Mouse (Mus musculus) liver, embryonic 11.5 days (tissue): ENCODE results near the gene Grcc10. TPM values are rescaled to one million over a fixed set of nuclear protein-coding genes. Genes with fewer than 3 reads are reported as not detected.

Experiments used
- ATAC-seq: fragments of 200-750 bp; cut with Nextera tagmentation; replicated peaks from 2 replicates; pipeline ENCODE4 v1.8.0; 2017; ENCODE audit warnings: moderate number of reproducible peaks, mild to moderate bottlenecking, moderate TSS enrichment, moderate library complexity; ENCODE audit not compliant: low FRiP score
- DNase-seq: peaks from one replicate; pipeline ENCODE4 v3.0.0-alpha.2; 2017; ENCODE audit warnings: low spot score
- H3K27ac ChIP-seq: fragments of 300-500 bp; sonication (generic); 2 replicates; pipeline ENCODE4 v1.5.1; 2014; ENCODE audit warnings: mild to moderate bottlenecking, low read depth, low read length, control low read depth
- H3K27me3 ChIP-seq: fragments of 300-500 bp; sonication (generic); replicated peaks from 2 replicates; pipeline ENCODE4 v1.6.1; 2014; ENCODE audit warnings: low read length, mixed read lengths; ENCODE audit not compliant: control insufficient read depth, insufficient read depth
- H3K36me3 ChIP-seq: fragments of 300-500 bp; sonication (generic); 2 replicates; pipeline ENCODE4 v1.6.1; 2014; ENCODE audit warnings: mild to moderate bottlenecking, low read length, moderate library complexity, mixed read lengths; ENCODE audit not compliant: control insufficient read depth, insufficient read depth
- H3K4me1 ChIP-seq: fragments of 300-500 bp; sonication (generic); replicated peaks from 2 replicates; pipeline ENCODE4 v1.6.1; 2014; ENCODE audit warnings: low read length, mixed read lengths; ENCODE audit not compliant: control insufficient read depth, insufficient read depth
- H3K4me2 ChIP-seq: fragments of 300-500 bp; sonication (generic); 2 replicates; pipeline ENCODE4 v1.6.1; 2014; ENCODE audit warnings: mild to moderate bottlenecking, control low read depth, moderate library complexity
- H3K4me3 ChIP-seq: fragments of 300-500 bp; sonication (generic); 2 replicates; pipeline ENCODE4 v1.5.1; 2014; ENCODE audit warnings: low read depth, low read length, control low read depth
- H3K9ac ChIP-seq: fragments of 300-500 bp; sonication (generic); 2 replicates; pipeline ENCODE4 v1.6.1; 2014; ENCODE audit warnings: low read depth, low read length, control low read depth
- H3K9me3 ChIP-seq: fragments of 300-500 bp; sonication (generic); 2 replicates; pipeline ENCODE4 v1.6.1; 2016; ENCODE audit warnings: low read length, inconsistent platforms, mixed read lengths; ENCODE audit not compliant: control insufficient read depth
- WGBS: fragments of 180-500 bp; shearing (Covaris S2); extraction: QIAGEN DNeasy Blood & Tissue Kit; methylation state at CpG from one replicate; pipeline ENCODE4 v1.1.7; 2014; 5-methylcytosine and 5-hydroxymethylcytosine counted together
- polyA plus RNA-seq: library from polyadenylated mRNA; unstranded; fragments of >200 nt; fragmentation: Nextera tagmentation; extraction: Ambion mirVana; gene quantifications from 2 replicates; pipeline ENCODE4 v1.2.1, GENCODE M21; 2014

Grcc10 gene
- polyA plus RNA-seq, 1 experiment from 2014 or later: 167 TPM

DNA sequence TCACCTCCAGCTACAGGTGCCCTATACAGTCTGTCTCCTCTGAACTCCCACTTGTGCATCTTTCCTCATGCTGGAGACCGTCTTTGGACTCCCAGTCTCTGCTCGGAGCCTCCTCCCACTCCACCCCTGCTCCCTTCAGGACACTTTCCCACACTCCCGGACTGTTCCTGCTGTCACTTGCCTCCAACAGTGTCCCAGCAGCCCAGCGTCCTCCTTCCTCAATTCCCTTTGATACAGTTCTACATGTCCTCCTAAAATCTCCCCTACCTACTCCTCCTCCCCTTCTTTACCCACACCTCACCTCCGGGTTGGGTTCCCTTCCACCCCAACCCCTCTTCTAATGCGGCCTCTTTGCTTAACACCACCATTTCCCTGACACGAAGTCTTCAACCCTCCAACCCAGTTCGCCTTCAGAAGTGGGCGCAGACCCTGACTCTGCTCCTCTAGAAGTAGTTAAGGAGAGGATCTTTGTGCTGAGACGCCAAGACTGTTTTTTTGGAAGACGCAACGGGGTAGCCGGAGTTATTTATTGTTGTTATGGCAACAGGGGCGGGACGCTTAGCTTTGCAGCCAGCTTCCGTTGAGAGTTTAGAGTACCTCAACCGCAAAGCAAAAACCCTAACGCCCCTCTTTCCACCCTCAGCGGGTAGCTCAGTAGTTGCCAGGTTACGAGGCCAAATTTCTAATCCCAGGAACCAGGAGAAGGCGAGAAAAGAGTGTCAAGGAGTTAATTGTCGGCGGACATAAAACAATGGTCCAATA is 38.2 kb upstream of the Grcc10 start, which contains the start of gene Lrrc23:
Lrrc23 (minus strand) TSS at position 506 of the 762 bp plus-strand sequence.
- H3K9me3 ChIP-seq: no peaks in the 10 kb centered on the region
- no peaks in the 10 kb centered on the region for H3K36me3 ChIP-seq
- no peak within 1 kb of the TSS for H3K27ac ChIP-seq
- ATAC-seq: no peak
- WGBS: 2% methylated on average over 23 of the region's 23 CpGs
- H3K4me2 ChIP-seq: peak within 1 kb of the TSS; percentile 66
- peak; percentile 55 for DNase-seq
- H3K27me3 ChIP-seq: peaks cover 32% of the 10 kb centered on the region
- H3K9ac ChIP-seq: no peak within 1 kb of the TSS
- H3K4me3 ChIP-seq: peak within 1 kb of the TSS; percentile 41
- no peaks in the 10 kb centered on the region for H3K4me1 ChIP-seq

DNA sequence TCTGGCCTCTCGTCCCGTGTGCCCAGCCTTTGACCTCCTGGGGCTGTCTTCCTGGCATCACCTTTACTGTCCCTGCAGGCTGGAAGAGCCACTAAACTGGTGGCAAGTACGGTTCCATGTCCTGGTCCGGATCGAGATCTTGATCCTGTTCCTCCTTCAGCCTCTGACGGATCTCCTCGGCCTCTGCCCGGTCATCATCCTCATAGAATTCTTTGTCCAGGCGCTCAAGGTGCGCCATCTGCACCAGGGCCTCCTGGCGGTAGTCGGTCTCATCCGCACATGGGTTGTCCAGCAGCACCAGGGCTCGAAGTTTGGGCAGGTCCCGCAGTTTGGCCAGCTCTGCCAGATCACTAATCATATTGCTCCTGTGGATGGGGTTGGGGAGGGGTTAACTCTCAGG is 29.3 kb upstream of the Grcc10 start:
- DNase-seq (no peak), ATAC-seq (no peak)
- Histone ChIP-seq H3K36me3 (no peaks in the 10 kb centered on the region), H3K27ac (no peak overlapping the region), H3K9me3 (no peaks in the 10 kb centered on the region), H3K4me1 (peaks cover 25% of the 10 kb centered on the region), H3K9ac (no peak overlapping the region), H3K27me3 (peaks cover 36% of the 10 kb centered on the region), H3K4me3 (no peak overlapping the region), H3K4me2 (no peak overlapping the region)
- 72% methylated on average over 15 of the region's 15 CpGs for WGBS

DNA sequence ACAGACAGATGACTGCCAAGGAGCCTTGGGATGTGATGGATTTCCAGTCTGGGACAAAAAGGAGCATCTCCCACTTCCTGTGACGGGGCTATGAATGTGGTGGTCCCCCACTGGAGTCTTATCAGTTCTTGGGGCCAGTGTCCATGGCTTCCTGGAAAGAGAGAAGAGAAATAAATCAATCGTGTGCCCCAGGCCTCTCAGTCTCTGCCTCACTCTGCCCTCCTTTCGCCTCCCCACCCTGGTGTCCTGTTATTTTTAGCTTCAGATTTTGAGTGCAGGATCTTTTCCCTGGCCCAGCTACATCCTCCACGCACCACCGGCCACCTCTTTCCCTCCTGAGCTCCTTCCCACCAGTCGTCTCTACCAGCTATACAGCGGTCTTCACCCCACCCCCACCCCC is 28.8 kb upstream of the Grcc10 start:
- Histone ChIP-seq H3K4me2 (peak overlapping the region; percentile 68; the same call in 1 of the 2 replicates), H3K27me3 (peaks cover 36% of the 10 kb centered on the region), H3K9me3 (no peaks in the 10 kb centered on the region), H3K27ac (no peak overlapping the region), H3K4me3 (peak overlapping the region; percentile 53; the same call in 1 of the 2 replicates), H3K4me1 (peaks cover 25% of the 10 kb centered on the region), H3K36me3 (no peaks in the 10 kb centered on the region), H3K9ac (no peak overlapping the region)
- ATAC-seq: no peak
- 22% methylated on average over 7 of the region's 7 CpGs for WGBS
- DNase-seq: no peak

DNA sequence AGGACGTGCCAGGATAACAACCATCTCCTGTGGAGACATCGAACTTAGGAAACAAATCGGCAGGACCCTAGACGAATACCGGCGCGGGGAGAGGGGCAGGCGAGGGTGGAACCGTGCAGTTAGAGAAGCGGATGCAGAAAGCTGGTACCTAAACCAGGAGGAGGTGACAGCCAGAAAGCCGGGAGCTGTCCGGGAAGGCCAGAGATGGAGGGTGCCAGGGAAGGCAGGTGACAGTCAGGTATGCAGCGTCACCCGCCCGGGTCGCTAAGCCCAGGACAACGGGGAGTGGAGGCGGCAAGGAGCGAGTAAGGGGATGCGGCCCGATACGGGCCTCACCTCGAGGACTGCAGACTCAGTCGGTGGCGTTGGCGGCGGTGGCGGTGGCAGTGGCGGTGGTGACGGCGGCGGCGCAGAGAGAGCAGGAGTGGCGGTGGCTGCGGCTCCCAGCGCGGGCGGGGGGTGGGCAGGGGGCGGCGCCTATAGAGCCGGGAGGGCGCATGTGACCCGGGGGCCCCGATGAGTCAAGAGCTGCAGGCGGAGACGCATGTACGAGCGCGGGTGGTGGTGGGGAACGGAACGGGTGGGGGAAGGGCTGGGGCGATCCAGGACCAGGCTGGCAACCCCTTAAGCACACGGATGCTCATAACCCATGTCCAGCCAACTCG is 28.1 kb upstream of the Grcc10 start, which contains the start of gene Eno2:
Eno2 (minus strand) TSS at position 573 of the 665 bp plus-strand sequence.
- Histone ChIP-seq H3K4me3 (peak within 1 kb of the TSS; percentile 53), H3K36me3 (no peaks in the 10 kb centered on the region), H3K9ac (peak within 1 kb of the TSS; percentile 50; the same call in 1 of the 2 replicates), H3K27me3 (peaks cover 36% of the 10 kb centered on the region), H3K27ac (no peak within 1 kb of the TSS), H3K9me3 (no peaks in the 10 kb centered on the region), H3K4me2 (peak within 1 kb of the TSS; percentile 68), H3K4me1 (peaks cover 25% of the 10 kb centered on the region)
- WGBS: 1% methylated on average over 54 of the region's 54 CpGs
- DNase-seq (no peak), ATAC-seq (peak; percentile 44)

DNA sequence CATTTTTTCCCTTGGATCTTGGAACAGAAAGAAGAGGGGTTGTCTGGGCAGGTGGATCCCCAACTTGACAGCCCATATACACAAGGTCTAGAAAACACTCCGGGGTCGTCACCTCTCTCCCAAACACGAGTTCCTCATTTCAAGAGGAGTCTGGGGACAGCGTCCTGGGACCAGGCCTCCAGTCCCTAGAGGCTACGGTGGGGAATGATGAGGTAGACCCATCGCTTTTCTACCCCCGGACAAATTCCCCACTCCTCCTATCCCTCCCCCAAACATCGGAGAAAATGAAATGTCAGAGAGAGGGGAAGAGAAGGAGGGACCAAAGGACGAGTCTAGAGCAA is 27.5 kb upstream of the Grcc10 start:
- Histone ChIP-seq H3K4me1 (peaks cover 25% of the 10 kb centered on the region), H3K27ac (no peak overlapping the region), H3K27me3 (peaks cover 37% of the 10 kb centered on the region), H3K4me2 (peak overlapping the region; percentile 68), H3K9me3 (no peaks in the 10 kb centered on the region), H3K36me3 (no peaks in the 10 kb centered on the region), H3K4me3 (peak overlapping the region; percentile 53), H3K9ac (no peak overlapping the region)
- WGBS: 5% methylated on average over 9 of the region's 9 CpGs
- DNase-seq (no peak), ATAC-seq (no peak)

DNA sequence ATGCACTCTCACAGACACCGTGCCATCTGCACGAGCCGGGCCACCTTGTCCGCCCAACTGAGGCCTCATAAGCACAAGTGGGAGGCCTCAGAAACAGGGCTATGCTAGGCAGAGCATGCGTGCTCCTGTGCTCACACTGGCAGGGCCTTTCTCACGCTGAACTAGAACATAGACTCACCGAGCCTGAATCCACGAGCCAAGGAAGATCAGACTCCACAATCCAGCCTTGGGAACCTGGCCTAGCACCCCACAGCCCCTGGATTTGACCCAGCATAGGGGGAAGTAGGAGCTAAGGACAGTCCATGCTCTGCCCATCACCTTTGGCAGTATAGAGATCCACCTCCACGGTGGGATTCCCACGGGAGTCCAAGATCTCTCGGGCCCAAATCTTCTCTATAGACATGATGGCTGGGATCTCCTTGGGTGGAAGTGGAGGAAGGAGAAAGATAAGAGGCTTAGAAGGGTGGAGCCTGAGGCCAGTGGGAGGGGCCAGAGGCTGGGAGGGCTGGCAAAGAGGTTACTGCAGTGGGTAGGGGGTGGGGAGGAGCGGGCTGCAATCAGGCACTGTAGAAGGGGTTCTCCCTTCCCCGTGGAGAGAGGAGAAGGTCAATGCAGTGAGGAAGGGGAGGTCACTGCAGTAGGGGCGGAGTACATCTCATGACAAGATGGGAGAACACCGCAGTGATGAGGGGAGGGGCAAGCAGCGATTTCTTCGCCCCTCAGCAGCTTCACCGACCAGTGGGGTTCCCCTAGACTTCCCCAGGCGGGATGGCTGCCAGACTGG is 26.9 kb upstream of the Grcc10 start:
- peaks cover 42% of the 10 kb centered on the region for H3K27me3 ChIP-seq
- 25% methylated on average over 19 of the region's 19 CpGs for WGBS
- no peak overlapping the region for H3K9ac ChIP-seq
- H3K36me3 ChIP-seq: no peaks in the 10 kb centered on the region
- H3K4me1 ChIP-seq: peaks cover 25% of the 10 kb centered on the region
- no peak for DNase-seq
- H3K27ac ChIP-seq: no peak overlapping the region
- peak overlapping the region; percentile 68 for H3K4me2 ChIP-seq
- H3K9me3 ChIP-seq: no peaks in the 10 kb centered on the region
- peak overlapping the region; percentile 53; the same call in 1 of the 2 replicates for H3K4me3 ChIP-seq
- ATAC-seq: peak; percentile 48; the same call in 1 of the 2 replicates

DNA sequence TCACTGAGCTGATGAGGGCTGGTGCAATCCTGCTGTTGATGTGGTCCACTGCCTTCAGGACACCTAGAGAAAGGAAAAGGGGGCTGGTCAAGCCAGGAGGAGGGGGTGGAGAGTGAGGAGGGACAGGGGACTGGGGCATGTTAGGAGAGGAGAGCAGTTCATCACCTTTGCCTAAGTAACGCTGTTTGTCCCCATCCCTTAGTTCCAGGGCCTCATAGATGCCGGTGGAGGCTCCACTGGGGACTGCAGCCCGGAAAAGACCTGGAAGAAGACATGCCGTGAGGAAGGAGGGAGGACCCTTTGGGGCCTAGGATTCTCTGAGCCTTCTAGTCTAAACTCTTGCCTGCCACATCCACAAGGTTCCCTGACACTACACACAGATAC is 26.4 kb upstream of the Grcc10 start:
- ATAC-seq (no peak), DNase-seq (no peak)
- Histone ChIP-seq H3K27me3 (peaks cover 45% of the 10 kb centered on the region), H3K4me2 (no peak overlapping the region; the same call in 1 of the 2 replicates), H3K9ac (no peak overlapping the region), H3K9me3 (no peaks in the 10 kb centered on the region), H3K27ac (no peak overlapping the region), H3K36me3 (no peaks in the 10 kb centered on the region), H3K4me3 (no peak overlapping the region), H3K4me1 (peaks cover 25% of the 10 kb centered on the region)
- 65% methylated on average over 4 of the region's 4 CpGs for WGBS

DNA sequence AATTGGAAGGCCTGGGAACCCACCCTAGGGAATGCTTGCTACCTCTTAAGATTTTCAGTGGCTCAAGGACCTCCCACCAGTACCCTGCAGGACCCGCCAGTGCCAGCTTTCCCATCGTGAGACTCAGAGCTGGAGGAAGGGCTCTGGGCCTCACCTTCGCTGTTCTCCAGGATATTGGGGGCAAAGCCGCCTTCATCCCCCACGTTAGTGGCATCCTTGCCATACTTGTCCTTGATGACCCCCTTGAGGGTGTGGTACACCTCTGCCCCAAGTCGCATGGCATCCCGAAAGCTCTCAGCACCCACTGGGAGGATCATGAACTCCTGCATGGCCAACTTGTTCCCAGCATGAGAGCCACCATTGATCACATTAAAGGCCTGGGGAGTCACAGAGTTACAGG is 24.8 kb upstream of the Grcc10 start:
- Histone ChIP-seq H3K36me3 (no peaks in the 10 kb centered on the region), H3K4me1 (peaks cover 25% of the 10 kb centered on the region), H3K27ac (no peak overlapping the region), H3K4me3 (no peak overlapping the region), H3K9ac (no peak overlapping the region), H3K9me3 (no peaks in the 10 kb centered on the region), H3K27me3 (peaks cover 49% of the 10 kb centered on the region), H3K4me2 (no peak overlapping the region)
- ATAC-seq: no peak
- 73% methylated on average over 7 of the region's 7 CpGs for WGBS
- DNase-seq: no peak
